In genomic region chr5:49961478-49962431, GRCm38 (mm10) we compare ENCODE assay signal across 8 mouse cellular contexts.
DNase-seq lines count a peak whose midpoint lies in the region; ATAC-seq and TF ChIP-seq lines count a peak whose summit lies in the region.

No protein-coding gene starts in this region.

- no peak overlapping the region for H3K4me3 ChIP-seq in heart, postnatal 0 days (ENCODE audit: low read depth, low read length)
- no peak overlapping the region for H3K4me3 ChIP-seq in heart, embryonic 10.5 days
- no peak overlapping the region for H3K4me3 ChIP-seq in MEL (ENCODE audit: control insufficient read depth in 1 of 2, insufficient read depth in 1 of 2, low read depth in 2 of 2, low read length in 2 of 2)
- no peak overlapping the region for H3K4me3 ChIP-seq in midbrain, postnatal 0 days (ENCODE audit: low read depth, low read length)

- TF ChIP-seq CTCF in heart, postnatal 0 days (IDR thresholded peaks at IDR 0.05; ENCODE audit: low read depth): peak; percentile 72
- peak; percentile 12 to 80 (median 79); a peak in 4 of 6 replicates for TF ChIP-seq CTCF in MEL (IDR thresholded peaks at IDR 0.05 in 2 of 3, conservative IDR thresholded peaks at IDR 0.05 in 1 of 3; ENCODE audit: control insufficient read depth in 1 of 3, insufficient read depth in 1 of 3, low read depth in 2 of 3, low read length in 3 of 3, poor library complexity in 1 of 3, severe bottlenecking in 1 of 3)
- TF ChIP-seq CTCF in midbrain, postnatal 0 days (IDR thresholded peaks at IDR 0.05): peak; percentile 93

- H3K4me2 ChIP-seq in heart, postnatal 0 days (ENCODE audit: low read depth, low read length): no peak overlapping the region
- H3K4me2 ChIP-seq in midbrain, postnatal 0 days (ENCODE audit: low read depth, low read length, poor library complexity, severe bottlenecking): no peak overlapping the region

- peak; percentile 40 for DNase-seq in heart, postnatal 0 days (ENCODE audit: low spot score)
- DNase-seq in heart, embryonic 10.5 days (ENCODE audit: low spot score): no peak
- DNase-seq in MEL (ENCODE audit: low read depth, low spot score): peak; percentile 44
- DNase-seq in cerebellum, postnatal 14 days: peak; percentile 88
- peak; percentile 26 to 67 for DNase-seq in frontal cortex, postnatal 10 days (ENCODE audit: low spot score in 2 of 2)
- DNase-seq in left cerebral cortex, postnatal 10 days (ENCODE audit: extremely low spot score in 1 of 2, low spot score in 2 of 2): peak; percentile 53 to 76
- peak; percentile 84 for DNase-seq in midbrain, postnatal 0 days (ENCODE audit: low spot score)

- TF ChIP-seq RAD21 in MEL (IDR thresholded peaks at IDR 0.05; ENCODE audit: low read depth, low read length): peak; percentile 84

- WGBS in heart, postnatal 0 days: 82% methylated on average over 20 of the region's 20 CpGs
- WGBS in heart, embryonic 10.5 days: 86% methylated on average over 20 of the region's 20 CpGs
- 85% methylated on average over 20 of the region's 20 CpGs for WGBS in midbrain, postnatal 0 days

- H3K4me1 ChIP-seq in heart, postnatal 0 days (ENCODE audit: control insufficient read depth, insufficient read depth): no peaks in the 10 kb centered on the region
- peaks cover 3% of the 10 kb centered on the region; the same call in 1 of the 2 replicates for H3K4me1 ChIP-seq in heart, embryonic 10.5 days
- H3K4me1 ChIP-seq in MEL (ENCODE audit: control insufficient read depth in 1 of 2, insufficient read depth in 2 of 2, low read length in 2 of 2): no peaks in the 10 kb centered on the region
- H3K4me1 ChIP-seq in midbrain, postnatal 0 days (ENCODE audit: insufficient read depth, low read length): no peaks in the 10 kb centered on the region

- no peak for TF ChIP-seq EP300 in heart, postnatal 0 days (IDR thresholded peaks at IDR 0.05; ENCODE audit: low read depth)
- no peak for TF ChIP-seq EP300 in MEL (IDR thresholded peaks at IDR 0.05; ENCODE audit: low read depth in 1 of 2, low read length in 2 of 2)

- no peaks in the 10 kb centered on the region for H3K79me2 ChIP-seq in MEL (ENCODE audit: control insufficient read depth, insufficient read depth, low read length, poor library complexity)

- no peaks in the 10 kb centered on the region for H3K27me3 ChIP-seq in heart, postnatal 0 days (ENCODE audit: control insufficient read depth, insufficient read depth, low read length)
- H3K27me3 ChIP-seq in heart, embryonic 10.5 days (ENCODE audit: insufficient read depth, poor library complexity, severe bottlenecking): no peaks in the 10 kb centered on the region
- H3K27me3 ChIP-seq in MEL (ENCODE audit: control insufficient read depth in 1 of 2, insufficient read depth in 2 of 2, low read length in 2 of 2): no peaks in the 10 kb centered on the region
- H3K27me3 ChIP-seq in midbrain, postnatal 0 days (ENCODE audit: insufficient read depth, low read length): no peaks in the 10 kb centered on the region

- intact Hi-C loops in left cerebral cortex, postnatal 10 days (cut with DNase I): loop anchor here (2.0 to 10.0 kb wide), 3 partner anchors 439 to 867 kb away; partner anchors contain the start of gene Kcnip4

- H3K9me3 ChIP-seq in heart, postnatal 0 days (replicated peaks; ENCODE audit: control insufficient read depth, low read length): no peaks in the 10 kb centered on the region
- no peaks in the 10 kb centered on the region for H3K9me3 ChIP-seq in heart, embryonic 10.5 days
- H3K9me3 ChIP-seq in MEL (replicated peaks; ENCODE audit: insufficient read depth, low read length): no peaks in the 10 kb centered on the region
- H3K9me3 ChIP-seq in midbrain, postnatal 0 days (ENCODE audit: low read length): no peaks in the 10 kb centered on the region

- no peak for TF ChIP-seq POLR2A in MEL (IDR thresholded peaks at IDR 0.05; ENCODE audit: control insufficient read depth in 1 of 2, insufficient read depth in 1 of 2, low read depth in 1 of 2, low read length in 2 of 2, poor library complexity in 1 of 2)

- no peak overlapping the region for H3K9ac ChIP-seq in heart, postnatal 0 days (replicated peaks; ENCODE audit: low read depth, low read length)
- H3K9ac ChIP-seq in MEL (ENCODE audit: control insufficient read depth, low read depth, low read length, poor library complexity, severe bottlenecking): no peak overlapping the region
- H3K9ac ChIP-seq in midbrain, postnatal 0 days (replicated peaks; ENCODE audit: low read length, poor library complexity, severe bottlenecking): no peak overlapping the region

- H3K27ac ChIP-seq in heart, postnatal 0 days (ENCODE audit: low read depth): no peak overlapping the region
- no peak overlapping the region for H3K27ac ChIP-seq in heart, embryonic 10.5 days
- no peak overlapping the region for H3K27ac ChIP-seq in MEL (ENCODE audit: control insufficient read depth, low read depth, low read length)
- no peak overlapping the region for H3K27ac ChIP-seq in midbrain, postnatal 0 days (ENCODE audit: low read depth, low read length)

- H3K36me3 ChIP-seq in heart, postnatal 0 days (replicated peaks; ENCODE audit: control insufficient read depth, insufficient read depth, low read length): peaks cover 50% of the 10 kb centered on the region
- H3K36me3 ChIP-seq in heart, embryonic 10.5 days: peaks cover 48% of the 10 kb centered on the region
- no peaks in the 10 kb centered on the region for H3K36me3 ChIP-seq in MEL (ENCODE audit: control insufficient read depth in 1 of 2, insufficient read depth in 2 of 2, low read length in 2 of 2)
- H3K36me3 ChIP-seq in midbrain, postnatal 0 days (ENCODE audit: insufficient read depth, low read length): peaks cover 14% of the 10 kb centered on the region; the same call in 1 of the 2 replicates

- ATAC-seq in heart, postnatal 0 days (ENCODE audit: insufficient read depth, low read depth): no peak; the same call in 1 of the 2 replicates
- ATAC-seq in midbrain, postnatal 0 days (ENCODE audit: low FRiP score): peak; percentile 72
- no peak for ATAC-seq in erythroid progenitor cell, adult 5-6 weeks (replicated peaks; ENCODE audit: low FRiP score, poor library complexity, severe bottlenecking)

TF ChIP-seq in MEL, 35 proteins besides CTCF, POLR2A, EP300 and RAD21:
- TF ChIP-seq TAL1 (IDR thresholded peaks at IDR 0.05; ENCODE audit: low read length) (no peak), MAZ (IDR thresholded peaks at IDR 0.05; ENCODE audit: low read depth, low read length) (no peak), ETS1 (IDR thresholded peaks at IDR 0.05; ENCODE audit: low read depth, low read length) (no peak), SMC3 (IDR thresholded peaks at IDR 0.05; ENCODE audit: low read depth, low read length) (peak; percentile 89), ZC3H11A (IDR thresholded peaks at IDR 0.05; ENCODE audit: low read depth, low read length) (peak; percentile 65)
